Mouse (Mus musculus): ENCODE measurements at regions not wholly inside any gene's neighbourhood (a gene's known extent, or its start where the extent isn't known, plus 50 kb on each side); places are given as distances from the start of the nearest gene placed in this dataset.

DNA sequence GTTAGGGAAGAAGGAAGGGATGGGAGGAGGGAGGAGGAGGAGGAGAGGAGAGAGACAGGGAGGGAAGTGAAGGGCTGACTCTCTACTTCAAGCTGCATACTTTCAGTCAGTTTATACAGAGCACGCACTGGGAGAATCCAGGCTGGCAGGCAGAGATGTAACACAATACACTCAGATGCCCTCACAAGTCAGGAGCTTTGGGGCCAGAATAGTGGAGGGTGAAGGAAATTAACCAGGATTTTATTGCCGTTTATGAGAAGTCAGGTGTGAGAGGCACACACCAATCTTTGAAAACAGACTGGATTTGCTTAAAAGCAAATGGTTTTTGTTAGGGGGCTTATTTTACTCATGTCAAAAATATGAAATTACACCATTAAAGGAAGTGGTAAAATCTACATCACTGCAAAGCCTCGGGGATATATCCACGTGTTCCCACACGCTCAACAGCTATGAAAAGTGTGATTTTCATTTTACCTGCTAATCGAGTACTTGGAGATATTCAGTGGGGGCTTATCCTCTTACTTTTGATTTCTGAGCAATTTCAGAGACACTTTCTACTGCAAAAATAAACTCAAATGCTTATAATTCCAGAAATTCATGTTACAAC is 268.2 kb downstream of the Sox2 start:
- ChIA-PET POLR2A (no interaction called here), CTCF (interaction anchor here in 1 of 4 experiments (0.6 kb wide), 1 partner anchor 487 kb away, joined by 3 read pairs; no protein-coding TSS in a partner anchor)

DNA sequence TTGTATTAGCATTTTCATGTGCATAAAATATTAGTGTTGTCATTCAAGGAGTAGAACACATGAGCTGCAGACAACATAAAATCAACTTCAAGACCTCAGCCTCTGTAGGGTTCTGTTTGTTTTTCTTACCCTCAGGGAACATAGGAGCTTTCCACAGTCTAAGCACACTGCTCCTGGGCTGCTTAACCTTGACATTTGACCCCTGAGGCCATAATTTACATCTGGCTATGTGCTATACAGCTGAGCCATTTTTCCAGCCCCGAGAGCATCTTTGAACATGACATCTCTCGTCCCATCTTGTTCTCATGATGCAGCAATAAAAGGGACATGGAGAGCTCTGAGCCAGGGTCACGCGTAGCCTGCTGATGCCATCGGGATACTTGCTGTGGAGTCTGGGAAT is 270.3 kb downstream of the Sox2 start:
- CTCF ChIA-PET = no interaction called here
- POLR2A ChIA-PET = no interaction called here

DNA sequence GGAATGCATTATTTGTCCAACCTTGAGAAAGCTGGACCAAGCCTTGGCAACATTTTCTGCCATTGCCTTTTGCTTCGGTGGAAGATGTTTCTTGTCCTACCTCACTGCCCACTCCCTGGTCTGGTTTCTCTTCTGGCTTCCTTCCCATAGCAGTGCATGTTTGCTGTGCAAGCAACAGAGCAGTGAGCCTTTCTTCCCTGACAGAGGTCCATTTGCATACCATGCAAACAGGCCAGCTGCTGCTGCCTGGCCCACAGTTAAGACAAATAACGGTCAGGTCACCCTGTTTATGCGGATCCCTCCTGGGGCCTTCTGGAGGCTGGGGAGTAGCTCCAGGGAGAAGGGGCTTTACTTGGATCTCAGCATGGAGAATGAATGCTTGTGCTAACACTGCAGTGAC is 299.7 kb downstream of the Sox2 start:
- POLR2A ChIA-PET = interaction anchor here in 1 of 4 experiments (0.5 to 0.6 kb wide), 2 partner anchors 263 to 950 kb away, joined by 3 to 4 read pairs; no protein-coding TSS in a partner anchor
- CTCF ChIA-PET = no interaction called here

DNA sequence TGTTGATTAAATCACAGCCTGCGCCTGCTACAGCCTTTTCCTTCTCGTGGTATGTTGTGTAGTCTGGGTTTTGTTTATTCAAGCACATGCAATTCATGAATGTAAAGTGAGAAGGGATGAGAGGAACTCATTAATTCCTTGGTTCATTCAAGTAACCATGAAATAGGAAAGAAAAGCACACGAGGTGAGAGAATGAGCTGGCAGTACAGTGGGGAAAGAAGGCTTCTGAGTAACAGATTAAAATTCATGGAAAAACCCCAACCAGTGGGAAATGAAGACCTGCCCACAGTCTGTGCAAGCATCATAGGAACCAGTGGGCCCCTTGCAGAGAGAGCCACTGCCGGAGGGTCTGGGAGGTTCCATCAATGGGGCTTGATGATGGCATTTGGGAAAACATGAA is 306.0 kb downstream of the Sox2 start:
- POLR2A ChIA-PET = no interaction called here
- CTCF ChIA-PET = no interaction called here

DNA sequence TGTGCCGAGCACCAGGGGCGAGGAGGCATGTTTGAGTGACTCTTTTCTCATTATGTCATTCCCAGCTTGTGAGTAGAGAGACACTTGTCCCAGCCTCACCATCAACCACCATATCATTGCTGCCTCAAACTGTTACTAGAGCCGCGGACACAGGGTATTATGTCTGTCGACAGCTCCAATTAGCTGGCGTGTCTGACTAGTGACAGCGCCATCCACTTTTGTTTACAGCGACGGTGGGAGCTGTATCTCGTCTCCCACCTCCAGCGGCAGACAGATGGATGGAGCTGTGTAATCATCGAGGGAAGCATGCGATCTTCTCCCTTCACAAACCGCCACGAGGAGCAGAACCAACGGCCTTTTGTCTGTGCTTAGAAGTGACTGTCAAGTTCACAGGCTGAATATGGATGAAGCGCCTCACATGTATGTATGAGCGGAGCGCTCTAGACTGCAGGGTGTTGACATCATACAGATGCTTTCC is 308.9 kb downstream of the Sox2 start:
- ChIA-PET CTCF (no interaction called here), POLR2A (interaction anchor here in 1 of 4 experiments (0.6 kb wide), 1 partner anchor 591 kb away, joined by 4 read pairs; no protein-coding TSS in a partner anchor)

DNA sequence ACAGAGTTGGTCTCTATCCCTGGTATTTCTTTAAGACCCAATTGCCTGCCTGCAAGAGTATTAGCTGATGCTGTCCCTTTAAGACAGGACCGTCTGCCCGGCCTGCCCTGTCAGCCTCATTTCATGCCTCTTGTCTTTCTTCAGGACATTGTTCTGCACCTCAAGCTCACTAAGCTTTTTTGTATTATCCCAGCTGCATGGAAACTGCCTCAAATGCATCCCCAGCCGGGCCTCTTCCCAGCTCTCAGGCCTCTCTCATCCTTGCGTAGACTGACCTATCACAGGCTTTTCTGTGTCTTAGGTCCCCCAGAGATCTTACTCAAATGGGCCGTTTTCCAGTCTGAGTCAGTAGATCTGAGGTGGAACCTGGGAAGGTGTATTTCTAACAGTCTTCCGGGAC is 316.2 kb downstream of the Sox2 start:
- POLR2A ChIA-PET = no interaction called here
- CTCF ChIA-PET = interaction anchor here in 1 of 4 experiments (0.7 to 1.1 kb wide), 2 partner anchors 326 kb away, joined by 3 to 4 read pairs; no protein-coding TSS in a partner anchor

DNA sequence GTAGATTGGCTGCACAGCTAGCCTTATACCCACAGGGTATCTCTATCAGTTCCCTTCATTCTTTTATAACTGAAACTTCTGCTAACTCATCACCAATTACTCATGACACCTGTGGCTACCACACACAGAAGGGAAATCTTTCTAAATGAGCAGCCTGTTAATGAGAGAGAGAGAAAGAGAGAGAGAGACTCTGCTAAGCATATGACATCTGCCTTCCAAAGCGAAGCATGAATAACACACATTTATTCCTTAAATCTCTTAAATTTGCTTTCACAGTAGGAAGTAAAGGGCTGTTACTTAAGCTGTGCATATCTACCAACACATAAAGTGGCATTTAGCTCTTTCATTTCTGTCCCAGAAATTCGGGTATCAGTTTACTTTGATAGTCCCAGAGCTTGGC is 317.7 kb downstream of the Sox2 start:
- CTCF ChIA-PET = interaction anchor here in 1 of 4 experiments (0.6 to 1.1 kb wide), 2 partner anchors 72 to 356 kb away, joined by 3 to 4 read pairs; no protein-coding TSS in a partner anchor
- POLR2A ChIA-PET = no interaction called here

DNA sequence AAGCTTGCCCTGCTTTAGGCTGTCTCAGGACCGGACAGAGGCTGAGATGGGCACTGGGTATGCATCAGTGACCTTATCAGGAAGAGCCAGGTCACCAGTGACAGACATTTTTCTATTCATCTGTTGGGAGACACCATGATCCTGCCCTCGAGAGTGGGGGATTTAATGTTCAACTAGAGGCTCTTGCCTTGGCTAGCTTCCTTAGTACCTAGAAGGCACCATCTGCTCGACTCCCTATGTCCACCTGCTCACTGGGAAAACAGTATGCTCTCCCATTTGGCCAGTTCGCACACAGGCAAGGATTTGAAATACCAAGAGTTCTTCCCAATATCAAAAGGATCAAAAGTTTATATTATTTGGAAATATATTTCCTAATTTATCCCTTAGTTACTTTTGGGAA is 321.3 kb downstream of the Sox2 start:
- ChIA-PET CTCF (interaction anchor here in 2 of 4 experiments (0.6 kb wide), 2 partner anchors 37 to 645 kb away, joined by 3 to 6 read pairs; no protein-coding TSS in a partner anchor), POLR2A (no interaction called here)

DNA sequence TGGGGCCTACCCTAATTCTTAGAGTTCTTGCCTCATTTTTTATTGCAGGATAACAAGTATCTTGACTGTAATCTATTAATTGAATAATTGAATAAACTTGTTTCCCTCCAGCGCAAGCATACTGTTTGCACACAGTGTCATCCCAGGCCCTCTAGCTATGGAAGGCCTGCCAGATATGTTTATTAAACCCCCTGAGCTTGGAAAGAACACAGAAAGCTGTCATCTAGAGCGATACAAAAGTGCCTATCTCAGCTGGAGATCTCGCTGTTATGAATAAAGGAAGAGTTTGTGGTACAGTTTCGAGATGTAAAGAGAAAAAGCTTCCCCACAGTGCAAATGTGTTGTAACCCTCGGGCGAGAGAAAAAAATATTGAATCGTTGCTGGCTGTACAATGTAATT is 324.2 kb downstream of the Sox2 start:
- ChIA-PET CTCF (no interaction called here), POLR2A (no interaction called here)
